ENCODE assay signal across 8 mouse cellular contexts in genomic region chr12:101026946-101027345, GRCm38 (mm10). TPM values are rescaled to one million over a fixed set of nuclear protein-coding genes. Genes with fewer than 3 reads are reported as not detected.
DNase-seq lines count a peak whose midpoint lies in the region; ATAC-seq lines count a peak whose summit lies in the region.

No protein-coding gene starts in this region.

- WGBS in hindbrain, embryonic 16.5 days: 2% methylated on average over 12 of the region's 14 CpGs
- WGBS in liver, embryonic 16.5 days (ENCODE audit: insufficient replicate concordance): 33% methylated on average over 14 of the region's 14 CpGs

- H3K27me3 ChIP-seq in erythroblast, embryonic 14.5 days (ENCODE audit: control insufficient read depth): no peaks in the 10 kb centered on the region
- H3K27me3 ChIP-seq in hindbrain, embryonic 16.5 days (replicated peaks; ENCODE audit: control insufficient read depth, insufficient read depth, low read length): no peaks in the 10 kb centered on the region
- no peaks in the 10 kb centered on the region for H3K27me3 ChIP-seq in liver, embryonic 16.5 days (ENCODE audit: control insufficient read depth, insufficient read depth, low read depth, low read length)

- peak; percentile 48 for DNase-seq in right cerebral cortex, adult 18-20 months
- DNase-seq in right cerebral cortex, postnatal 4 days: no peak
- no peak for DNase-seq in spleen, adult 12 weeks (ENCODE audit: low spot score)

- peaks cover 30% of the 10 kb centered on the region for H3K36me3 ChIP-seq in erythroblast, embryonic 14.5 days (ENCODE audit: control insufficient read depth)
- no peaks in the 10 kb centered on the region for H3K36me3 ChIP-seq in hindbrain, embryonic 16.5 days (ENCODE audit: control insufficient read depth, insufficient read depth, low read length)
- H3K36me3 ChIP-seq in liver, embryonic 16.5 days (ENCODE audit: control insufficient read depth, insufficient read depth): peaks cover 2% of the 10 kb centered on the region; the same call in 1 of the 2 replicates

- peak overlapping the region; percentile 55 for H3K9ac ChIP-seq in hindbrain, embryonic 16.5 days (ENCODE audit: low read depth, low read length)
- peak overlapping the region; percentile 95 for H3K9ac ChIP-seq in liver, embryonic 16.5 days (ENCODE audit: low read depth, low read length)

- peak overlapping the region; percentile 90 for H3K4me2 ChIP-seq in hindbrain, embryonic 16.5 days (ENCODE audit: low read length)
- H3K4me2 ChIP-seq in liver, embryonic 16.5 days (ENCODE audit: low read depth, low read length): peak overlapping the region; percentile 99

- no peaks in the 10 kb centered on the region for H3K9me3 ChIP-seq in erythroblast, embryonic 14.5 days (ENCODE audit: control insufficient read depth, low read length)
- H3K9me3 ChIP-seq in hindbrain, embryonic 16.5 days (ENCODE audit: control insufficient read depth, low read length): no peaks in the 10 kb centered on the region
- H3K9me3 ChIP-seq in liver, embryonic 16.5 days (replicated peaks; ENCODE audit: control insufficient read depth, low read length): no peaks in the 10 kb centered on the region

- H3K4me3 ChIP-seq in erythroblast, embryonic 14.5 days (replicated peaks): peak overlapping the region; percentile 87
- peak overlapping the region; percentile 83 for H3K4me3 ChIP-seq in hindbrain, embryonic 16.5 days (ENCODE audit: low read length)
- peak overlapping the region; percentile 87 for H3K4me3 ChIP-seq in liver, embryonic 16.5 days (ENCODE audit: low read depth, low read length)

- peaks cover 60% of the 10 kb centered on the region for H3K4me1 ChIP-seq in erythroblast, embryonic 14.5 days (ENCODE audit: control insufficient read depth)
- H3K4me1 ChIP-seq in hindbrain, embryonic 16.5 days (ENCODE audit: control insufficient read depth, insufficient read depth, low read depth, low read length): peaks cover 30% of the 10 kb centered on the region
- peaks cover 44% of the 10 kb centered on the region for H3K4me1 ChIP-seq in liver, embryonic 16.5 days (ENCODE audit: control insufficient read depth, low read depth, low read length)

- ATAC-seq in erythroblast, adult 5-6 weeks (replicated peaks; ENCODE audit: low FRiP score, poor library complexity, severe bottlenecking): no peak
- ATAC-seq in hindbrain, embryonic 16.5 days: peak; percentile 12
- no peak for ATAC-seq in liver, embryonic 16.5 days (ENCODE audit: low read depth)
- no peak for ATAC-seq in megakaryocyte progenitor cell, adult 5-6 weeks (replicated peaks; ENCODE audit: poor library complexity)

- no peak overlapping the region; the same call in 1 of the 2 replicates for H3K27ac ChIP-seq in hindbrain, embryonic 16.5 days (ENCODE audit: low read depth, low read length)
- peak overlapping the region; percentile 93 for H3K27ac ChIP-seq in liver, embryonic 16.5 days (ENCODE audit: low read length)

RNA-seq across cellular contexts. Expression of gene Ccdc88c, which starts 1.9 kb away (rescaled TPM):
- 4.8 and 4.9 TPM in 2 replicates for polyA plus RNA-seq in erythroblast, embryonic 14.5 days (2012)
- total RNA-seq in erythroblast, adult 5-6 weeks (2015; ENCODE audit: low replicate concordance): 56.1 and 68.1 TPM in 2 replicates
- 180 TPM in 2 replicates for total RNA-seq in erythroblast, adult 5-6 weeks (2017; ENCODE audit: low replicate concordance)
- 9.0 and 10.9 TPM in 2 replicates for polyA plus RNA-seq in hindbrain, embryonic 16.5 days (2015; fragmentation: Nextera tagmentation; extraction: Ambion mirVana)
- 5.9 and 6.1 TPM in 2 replicates for polyA plus RNA-seq in liver, embryonic 16.5 days (2015; fragmentation: Nextera tagmentation; extraction: Ambion mirVana)
- total RNA-seq in megakaryocyte progenitor cell, adult 5-6 weeks (2015): 29.2 and 42.9 TPM in 2 replicates
- total RNA-seq in megakaryocyte progenitor cell, adult 5-6 weeks (2017): 78.9 and 97.7 TPM in 2 replicates

RNA-seq across cellular contexts. Expression of gene Ppp4r3a, which starts 56.6 kb away (rescaled TPM):
- polyA plus RNA-seq in erythroblast, embryonic 14.5 days (2012): 1.8 and 2.2 TPM in 2 replicates
- total RNA-seq in erythroblast, adult 5-6 weeks (2015; ENCODE audit: low replicate concordance): 27.9 and 44.9 TPM in 2 replicates
- 66.5 TPM in 2 replicates for total RNA-seq in erythroblast, adult 5-6 weeks (2017; ENCODE audit: low replicate concordance)
- 18.9 and 20.2 TPM in 2 replicates for polyA plus RNA-seq in hindbrain, embryonic 16.5 days (2015; fragmentation: Nextera tagmentation; extraction: Ambion mirVana)
- polyA plus RNA-seq in liver, embryonic 16.5 days (2015; fragmentation: Nextera tagmentation; extraction: Ambion mirVana): 14.8 and 15.0 TPM in 2 replicates
- total RNA-seq in megakaryocyte progenitor cell, adult 5-6 weeks (2015): 114 and 116 TPM in 2 replicates
- total RNA-seq in megakaryocyte progenitor cell, adult 5-6 weeks (2017): 116 and 153 TPM in 2 replicates
